Mouse (Mus musculus): ENCODE data around the gene Hcn1. TPM values are rescaled to one million over a fixed set of nuclear protein-coding genes. Genes with fewer than 3 reads are reported as not detected.

The Hcn1 gene
- polyA plus RNA-seq, 1 experiment from 2014 or later = 0.19 TPM

GRCm38 (mm10) chr13:118029579-118029978 is 427.5 kb downstream of the Hcn1 start:
- Histone ChIP-seq H3K27ac (ENCODE audit: low read length) (no peak overlapping the region), H3K4me3 (ENCODE audit: low read depth, low read length) (no peak overlapping the region), H3K4me1 (ENCODE audit: control insufficient read depth, insufficient read depth, low read length) (no peaks in the 10 kb centered on the region), H3K36me3 (ENCODE audit: control insufficient read depth, insufficient read depth, low read length) (no peaks in the 10 kb centered on the region), H3K4me2 (replicated peaks; ENCODE audit: low read depth, low read length) (no peak overlapping the region), H3K9ac (replicated peaks; ENCODE audit: low read depth, low read length) (no peak overlapping the region), H3K27me3 (ENCODE audit: control insufficient read depth, insufficient read depth, low read length) (no peaks in the 10 kb centered on the region), H3K9me3 (ENCODE audit: control insufficient read depth, low read depth, low read length) (no peaks in the 10 kb centered on the region)
- WGBS = 56% methylated on average over 3 of the region's 3 CpGs
- no peak for ATAC-seq (ENCODE audit: insufficient number of reproducible peaks, insufficient read depth, low FRiP score, low read depth)

GRCm38 (mm10) chr13:118035598-118035997 is 433.5 kb downstream of the Hcn1 start:
- no peak for ATAC-seq (ENCODE audit: insufficient number of reproducible peaks, insufficient read depth, low FRiP score, low read depth)

More at GRCm38 (mm10) chr13:118035598-118035997, 433.5 kb downstream of the Hcn1 start:
- Histone ChIP-seq H3K36me3 (ENCODE audit: control insufficient read depth, insufficient read depth, low read length) (no peaks in the 10 kb centered on the region), H3K27me3 (ENCODE audit: control insufficient read depth, insufficient read depth, low read length) (no peaks in the 10 kb centered on the region), H3K4me1 (ENCODE audit: control insufficient read depth, insufficient read depth, low read length) (no peaks in the 10 kb centered on the region), H3K27ac (ENCODE audit: low read length) (no peak overlapping the region), H3K4me2 (replicated peaks; ENCODE audit: low read depth, low read length) (no peak overlapping the region), H3K4me3 (ENCODE audit: low read depth, low read length) (no peak overlapping the region), H3K9me3 (ENCODE audit: control insufficient read depth, low read depth, low read length) (no peaks in the 10 kb centered on the region), H3K9ac (replicated peaks; ENCODE audit: low read depth, low read length) (no peak overlapping the region)
- WGBS = 81% methylated on average over 5 of the region's 5 CpGs
